Mouse (Mus musculus) heart, embryonic 10.5 days (tissue): Measurements from ENCODE around the gene Arl5a. TPM values are rescaled to one million over a fixed set of nuclear protein-coding genes. Genes with fewer than 3 reads are reported as not detected.

Experiments
- DNase-seq: peaks from one replicate; pipeline ENCODE4 v3.0.0-alpha.2; 2017; ENCODE audit warnings: low spot score
- H3K27ac ChIP-seq: fragments of 300-500 bp; sonication (generic); 2 replicates; pipeline ENCODE4 v1.5.1; 2016; ENCODE audit warnings: mild to moderate bottlenecking
- H3K27me3 ChIP-seq: fragments of 300-500 bp; sonication (generic); 2 replicates; pipeline ENCODE4 v1.6.1; 2016; ENCODE audit warnings: mild to moderate bottlenecking; ENCODE audit not compliant: poor library complexity, insufficient read depth, severe bottlenecking
- H3K36me3 ChIP-seq: fragments of 300-500 bp; sonication (generic); 2 replicates; pipeline ENCODE4 v1.6.1; 2016; ENCODE audit warnings: mild to moderate bottlenecking, moderate library complexity
- H3K4me1 ChIP-seq: fragments of 300-500 bp; sonication (generic); 2 replicates; pipeline ENCODE4 v1.6.1; 2016; ENCODE audit warnings: mild to moderate bottlenecking
- H3K4me3 ChIP-seq: fragments of 300-500 bp; sonication (generic); 2 replicates; pipeline ENCODE4 v1.5.1; 2016; ENCODE audit warnings: mild to moderate bottlenecking, moderate library complexity
- H3K9me3 ChIP-seq: fragments of 300-500 bp; sonication (generic); 2 replicates; pipeline ENCODE4 v1.6.1; 2016; ENCODE audit warnings: mild to moderate bottlenecking, moderate library complexity
- WGBS: fragments of 180-500 bp; shearing (Covaris S2); methylation state at CpG from one replicate; pipeline ENCODE4 v1.1.7; 2016; 5-methylcytosine and 5-hydroxymethylcytosine counted together
- polyA plus RNA-seq: library from polyadenylated mRNA; unstranded; fragments of >200 nt; fragmentation: Nextera tagmentation; extraction: Ambion mirVana; gene quantifications from 2 replicates; pipeline ENCODE4 v1.2.1, GENCODE M21; 2016

Gene Arl5a
- polyA plus RNA-seq, 1 experiment from 2014 or later, result 62.9 TPM

- no peaks in the 10 kb centered on the region for H3K36me3 ChIP-seq
- no peaks in the 10 kb centered on the region for H3K9me3 ChIP-seq
- H3K4me1 ChIP-seq, result peaks cover 25% of the 10 kb centered on the region
- H3K4me3 ChIP-seq, result no peak overlapping the region
- no peaks in the 10 kb centered on the region for H3K27me3 ChIP-seq
- DNase-seq, result no peak
- no peak overlapping the region for H3K27ac ChIP-seq
- 90% methylated on average over 4 of the region's 4 CpGs for WGBS
Measured at GRCm38 (mm10) chr2:52438437-52438836, 13.7 kb upstream of the Arl5a start.

- Histone ChIP-seq H3K4me1 (peaks cover 25% of the 10 kb centered on the region), H3K9me3 (no peaks in the 10 kb centered on the region), H3K4me3 (no peak overlapping the region), H3K27me3 (no peaks in the 10 kb centered on the region), H3K27ac (no peak overlapping the region), H3K36me3 (no peaks in the 10 kb centered on the region)
- WGBS, result 34% methylated on average over 6 of the region's 6 CpGs
- no peak for DNase-seq
Measured at GRCm38 (mm10) chr2:52438013-52438412, 13.3 kb upstream of the Arl5a start.

DNA sequence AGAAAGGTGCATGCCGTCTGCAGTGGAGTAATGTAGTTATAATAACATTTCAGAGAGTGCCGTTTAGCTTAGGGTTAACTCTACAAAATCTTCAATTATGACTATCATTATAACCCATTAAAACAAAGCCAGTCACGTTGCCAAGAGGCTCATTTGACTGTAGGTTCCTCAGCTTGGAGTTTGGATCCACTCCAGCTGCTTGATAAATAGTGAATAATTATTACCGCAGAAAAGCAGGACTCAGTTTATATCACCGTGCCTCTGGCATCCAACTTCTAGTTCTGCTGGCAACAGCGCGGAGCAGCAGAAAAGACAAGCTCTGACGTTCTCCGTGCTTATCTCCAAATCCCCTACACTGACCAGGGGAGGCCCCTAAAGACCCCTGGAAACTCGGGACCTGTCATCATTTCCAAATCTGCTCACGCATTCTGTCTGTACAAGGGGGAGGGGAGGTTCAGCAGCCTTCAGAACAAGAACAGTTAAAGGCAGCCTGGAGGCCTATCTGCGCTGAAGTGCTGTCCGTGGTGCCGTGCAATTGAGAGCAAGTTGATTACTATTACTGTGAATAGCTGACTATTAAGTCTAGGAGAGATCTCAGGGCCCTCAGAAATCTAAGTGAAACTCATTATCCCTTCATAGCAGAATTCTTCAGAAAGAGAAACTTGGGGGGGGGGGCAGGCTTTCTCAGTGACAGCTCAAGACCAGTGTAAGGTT, 11.4 kb upstream of the Arl5a start:
- Histone ChIP-seq H3K36me3 (no peaks in the 10 kb centered on the region), H3K9me3 (no peaks in the 10 kb centered on the region), H3K4me1 (peaks cover 21% of the 10 kb centered on the region), H3K27ac (no peak overlapping the region), H3K27me3 (no peaks in the 10 kb centered on the region), H3K4me3 (peak overlapping the region; percentile 28)
- no peak for DNase-seq
- WGBS, result 42% methylated on average over 14 of the region's 14 CpGs

GRCm38 (mm10) chr2:52433365-52433764, 8.7 kb upstream of the Arl5a start:
- Histone ChIP-seq H3K4me3 (no peak overlapping the region), H3K9me3 (no peaks in the 10 kb centered on the region), H3K27ac (no peak overlapping the region), H3K27me3 (no peaks in the 10 kb centered on the region), H3K4me1 (peaks cover 19% of the 10 kb centered on the region), H3K36me3 (no peaks in the 10 kb centered on the region)
- 58% methylated on average over 7 of the region's 7 CpGs for WGBS
- DNase-seq, result no peak

GRCm38 (mm10) chr2:52427383-52427782, 2.7 kb upstream of the Arl5a start:
- WGBS, result 84% methylated on average over 3 of the region's 3 CpGs
- Histone ChIP-seq H3K9me3 (no peaks in the 10 kb centered on the region), H3K27ac (no peak overlapping the region), H3K36me3 (no peaks in the 10 kb centered on the region), H3K4me1 (peaks cover 17% of the 10 kb centered on the region), H3K27me3 (no peaks in the 10 kb centered on the region), H3K4me3 (no peak overlapping the region)
- no peak for DNase-seq

- H3K9me3 ChIP-seq, result no peaks in the 10 kb centered on the region
- H3K4me1 ChIP-seq, result peaks cover 30% of the 10 kb centered on the region
- H3K27me3 ChIP-seq, result no peaks in the 10 kb centered on the region
- no peaks in the 10 kb centered on the region for H3K36me3 ChIP-seq
- H3K4me3 ChIP-seq, result no peak overlapping the region
- no peak overlapping the region for H3K27ac ChIP-seq
- DNase-seq, result no peak
- WGBS, result 91% methylated on average over 3 of the region's 3 CpGs
Measured at GRCm38 (mm10) chr2:52426041-52426440, 1.3 kb upstream of the Arl5a start.

DNA sequence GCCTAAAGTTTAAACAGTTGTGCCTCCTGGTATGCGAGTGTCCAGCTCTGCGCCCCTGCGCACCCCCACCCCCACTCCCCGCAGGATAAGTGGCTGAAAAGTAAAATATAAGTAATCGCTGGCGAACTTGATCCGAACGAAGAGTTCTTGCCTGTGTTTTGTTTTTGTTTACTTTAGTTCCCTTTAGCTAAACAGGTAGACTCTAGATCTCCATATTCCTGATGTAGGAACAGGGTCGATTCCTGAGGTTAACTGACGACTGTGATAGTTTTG, 758 bp upstream of the Arl5a start:
- Histone ChIP-seq H3K4me1 (peaks cover 34% of the 10 kb centered on the region), H3K4me3 (peak overlapping the region; percentile 98), H3K27me3 (no peaks in the 10 kb centered on the region), H3K36me3 (no peaks in the 10 kb centered on the region), H3K9me3 (no peaks in the 10 kb centered on the region), H3K27ac (peak overlapping the region; percentile 99)
- WGBS, result 27% methylated on average over 10 of the region's 10 CpGs
- DNase-seq, result no peak

GRCm38 (mm10) chr2:52424248-52424728, 413 bp downstream of the Arl5a start:
- no peaks in the 10 kb centered on the region for H3K36me3 ChIP-seq
- peak overlapping the region; percentile 99 for H3K27ac ChIP-seq
- H3K9me3 ChIP-seq, result no peaks in the 10 kb centered on the region
- H3K27me3 ChIP-seq, result no peaks in the 10 kb centered on the region
- peak overlapping the region; percentile 98 for H3K4me3 ChIP-seq
- WGBS, result under 1% methylated on average over 42 of the region's 42 CpGs
- peak; percentile 82 for DNase-seq
- H3K4me1 ChIP-seq, result peaks cover 43% of the 10 kb centered on the region

GRCm38 (mm10) chr2:52423611-52424247, 972 bp downstream of the Arl5a start:
- H3K36me3 ChIP-seq, result no peaks in the 10 kb centered on the region
- H3K27me3 ChIP-seq, result no peaks in the 10 kb centered on the region
- WGBS, result 3% methylated on average over 16 of the region's 16 CpGs
- peaks cover 49% of the 10 kb centered on the region for H3K4me1 ChIP-seq
- no peaks in the 10 kb centered on the region for H3K9me3 ChIP-seq
- peak overlapping the region; percentile 99 for H3K27ac ChIP-seq
- H3K4me3 ChIP-seq, result peak overlapping the region; percentile 98
- no peak for DNase-seq

- peak overlapping the region; percentile 99 for H3K27ac ChIP-seq
- 57% methylated on average over 8 of the region's 8 CpGs for WGBS
Measured at GRCm38 (mm10) chr2:52422871-52423610, 1.7 kb downstream of the Arl5a start.

DNA sequence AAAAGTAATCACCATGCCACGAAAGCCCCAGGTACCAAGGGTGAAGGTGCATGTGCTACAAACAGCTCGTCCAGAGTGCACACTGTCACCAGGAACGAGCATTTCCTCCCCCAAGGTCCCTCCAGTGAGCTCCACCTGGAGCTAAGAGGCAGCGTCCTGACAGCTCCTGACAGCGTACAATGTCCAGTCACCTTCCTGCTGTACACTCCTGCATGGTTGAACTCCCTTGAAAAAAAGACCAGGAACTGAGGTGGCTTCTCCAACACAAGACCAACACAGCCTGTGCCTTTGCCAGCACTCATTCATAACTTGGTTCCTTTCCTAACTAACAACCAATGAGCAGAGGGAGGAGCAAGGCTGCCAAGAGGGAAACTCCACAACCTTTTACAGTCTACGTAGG, 3.5 kb downstream of the Arl5a start:
- 36% methylated on average over 6 of the region's 6 CpGs for WGBS
- no peak for DNase-seq
- Histone ChIP-seq H3K4me3 (peak overlapping the region; percentile 16), H3K4me1 (peaks cover 49% of the 10 kb centered on the region), H3K27me3 (no peaks in the 10 kb centered on the region), H3K36me3 (peaks cover 6% of the 10 kb centered on the region), H3K27ac (peak overlapping the region; percentile 67; the same call in 1 of the 2 replicates), H3K9me3 (no peaks in the 10 kb centered on the region)

More at GRCm38 (mm10) chr2:52422871-52423610, 1.7 kb downstream of the Arl5a start:
- H3K36me3 ChIP-seq, result no peaks in the 10 kb centered on the region
- H3K4me1 ChIP-seq, result peaks cover 49% of the 10 kb centered on the region
- H3K9me3 ChIP-seq, result no peaks in the 10 kb centered on the region
- DNase-seq, result no peak
- H3K4me3 ChIP-seq, result peak overlapping the region; percentile 98
- H3K27me3 ChIP-seq, result no peaks in the 10 kb centered on the region

- no peak for DNase-seq
- peaks cover 44% of the 10 kb centered on the region for H3K4me1 ChIP-seq
- 81% methylated on average over 7 of the region's 7 CpGs for WGBS
- H3K4me3 ChIP-seq, result no peak overlapping the region
- no peaks in the 10 kb centered on the region for H3K27me3 ChIP-seq
- H3K9me3 ChIP-seq, result no peaks in the 10 kb centered on the region
- no peak overlapping the region for H3K27ac ChIP-seq
- peaks cover 17% of the 10 kb centered on the region for H3K36me3 ChIP-seq
Measured at GRCm38 (mm10) chr2:52420001-52420710, 4.5 kb downstream of the Arl5a start.
